Mouse (Mus musculus) lung, adult 18-20 months (tissue): ENCODE measurements at regions not wholly inside any gene's neighbourhood (a gene's known extent, or its start where the extent isn't known, plus 50 kb on each side); places are given as distances from the start of the nearest gene placed in this dataset.

Source experiments
- DNase-seq, 2 experiments: peaks; one replicate each; pipeline ENCODE4 v3.0.0; 2022; ENCODE audit warnings: mixed read lengths in 2 of 2

DNA sequence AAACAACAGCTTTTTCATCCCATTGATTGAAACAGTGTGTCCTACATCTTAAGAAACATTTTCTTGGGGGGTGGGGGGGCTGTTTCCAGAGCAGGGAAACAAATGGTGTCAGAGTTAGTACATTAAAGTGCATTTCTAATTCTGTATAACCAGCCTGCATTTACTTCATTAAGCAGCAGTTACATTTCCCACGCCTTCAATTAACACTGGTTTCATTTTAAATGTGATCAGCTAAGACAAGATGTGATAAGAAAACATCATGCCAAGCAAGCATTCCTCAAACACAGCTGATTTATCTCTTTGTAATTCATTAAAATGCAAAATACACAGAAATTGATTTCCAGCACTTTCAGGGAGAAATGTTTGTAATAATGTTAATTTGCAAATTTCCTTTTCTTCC is 122.0 kb downstream of the Olfr1505 start:
- DNase-seq: no peak

DNA sequence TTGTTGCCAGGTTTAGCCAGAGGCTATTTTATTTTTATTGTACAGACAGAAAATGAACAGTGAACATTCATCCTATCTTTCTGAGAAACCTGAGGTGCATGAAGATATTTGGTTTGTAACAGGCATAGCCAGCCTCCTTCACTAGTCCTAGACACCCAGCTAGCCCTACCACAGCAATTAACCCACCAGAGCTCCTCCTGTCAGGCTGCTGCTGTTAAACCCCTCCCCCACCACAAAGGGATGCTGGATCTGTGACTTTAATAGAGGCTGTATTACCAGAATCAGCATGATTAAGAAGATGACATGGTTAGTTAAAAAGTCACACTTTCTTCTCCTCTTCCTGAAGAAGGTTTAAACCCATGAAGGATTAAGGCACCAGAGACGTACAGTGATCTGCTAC is 122.5 kb downstream of the Olfr1505 start:
- DNase-seq: no peak

DNA sequence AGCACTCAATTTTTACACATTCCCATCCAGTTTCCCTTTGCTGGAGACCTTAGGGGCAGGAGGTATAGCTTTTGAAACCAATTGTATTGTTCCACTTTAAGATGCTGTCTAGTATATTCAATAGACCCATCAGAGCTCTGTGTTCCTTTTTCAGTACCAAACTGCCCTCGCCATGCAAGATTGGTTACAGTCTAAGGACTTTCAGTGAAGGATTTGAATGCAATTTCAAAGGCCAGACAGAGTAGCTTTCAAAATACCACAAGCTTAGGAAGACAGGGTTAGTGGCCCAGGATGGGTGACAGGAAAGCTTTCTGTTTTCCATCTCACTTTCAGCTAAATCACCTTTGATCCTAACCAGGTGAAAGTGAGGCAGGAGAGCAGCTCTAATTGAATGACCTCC is 123.4 kb downstream of the Olfr1505 start:
- DNase-seq: no peak

DNA sequence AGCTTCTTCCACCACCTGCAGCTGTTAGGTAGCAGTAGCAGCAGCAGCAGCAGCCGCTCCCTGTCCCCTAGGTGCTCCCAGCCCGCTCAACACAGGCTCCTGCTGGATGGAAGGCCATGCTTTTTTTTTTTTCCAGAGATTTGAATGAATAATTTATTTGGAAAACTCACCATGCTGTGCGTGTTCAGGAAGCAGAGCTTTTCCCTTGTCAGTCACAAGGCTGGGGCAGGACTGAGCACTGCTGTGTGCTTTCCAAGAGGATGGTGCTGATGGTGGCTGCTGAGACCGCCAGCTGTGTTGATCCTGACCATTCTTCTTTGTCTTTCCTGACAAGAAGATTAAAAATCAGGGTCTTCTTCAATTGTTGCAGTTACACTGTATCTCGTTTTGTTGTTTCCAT is 129.4 kb downstream of the Olfr1505 start:
- DNase-seq: no peak

DNA sequence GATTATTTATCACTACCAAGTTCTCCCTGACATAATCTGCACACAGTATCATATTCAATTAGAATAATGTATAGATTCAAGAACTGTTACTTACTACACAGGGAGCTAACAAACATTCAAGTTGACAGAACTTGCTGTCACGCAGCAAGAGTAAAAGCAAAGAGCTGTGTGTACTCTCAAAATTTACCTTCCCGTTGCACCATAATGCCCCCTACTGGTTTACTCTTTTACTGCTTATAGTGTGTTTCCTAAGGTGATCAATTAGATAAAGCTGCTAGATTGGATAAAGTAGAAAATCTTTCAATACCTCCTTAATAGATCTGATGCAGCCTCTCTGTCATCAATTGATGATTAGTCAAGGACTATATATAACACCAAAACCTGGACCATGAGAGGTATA is 132.1 kb downstream of the Olfr1505 start:
- no peak for DNase-seq

DNA sequence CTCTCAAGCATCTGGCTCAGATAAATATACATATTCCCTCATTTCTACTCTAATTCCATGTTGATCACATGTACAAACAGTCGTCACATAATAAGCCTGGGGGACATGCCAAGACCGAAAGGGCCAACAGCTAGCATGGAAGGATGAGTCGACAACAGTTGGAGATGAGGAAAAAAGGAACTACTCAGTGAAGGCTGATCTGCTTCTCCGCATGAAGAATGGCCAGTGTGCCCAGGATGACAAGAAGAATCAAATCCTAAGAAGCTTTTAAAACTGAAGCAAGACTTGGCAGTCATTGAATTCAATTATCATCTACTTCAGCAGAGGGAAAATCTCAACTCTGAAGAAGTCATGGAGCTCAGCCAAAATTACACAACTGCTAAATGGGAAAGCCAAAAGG is 138.7 kb downstream of the Olfr1505 start:
- DNase-seq: no peak

DNA sequence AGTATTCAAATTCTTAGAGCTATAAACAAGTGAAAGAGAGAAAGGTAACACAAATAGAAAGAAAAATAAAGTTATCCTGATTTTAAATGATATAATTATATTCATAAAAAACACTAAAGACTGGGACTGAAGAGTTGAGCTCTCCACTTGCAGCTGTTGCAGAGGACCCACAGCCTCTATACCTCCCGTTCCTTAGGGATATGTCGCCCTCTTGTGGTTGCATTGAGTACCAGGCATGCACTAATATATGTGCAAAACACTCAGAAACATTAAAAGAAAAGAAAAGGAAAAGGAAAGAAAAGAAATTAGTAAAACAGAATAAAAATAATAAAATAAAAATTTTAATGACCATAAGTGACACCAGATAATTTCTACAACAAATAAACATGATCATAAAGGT is 167.2 kb downstream of the Olfr1505 start:
- peak in 1 of 2 experiments; percentile 7 for DNase-seq

DNA sequence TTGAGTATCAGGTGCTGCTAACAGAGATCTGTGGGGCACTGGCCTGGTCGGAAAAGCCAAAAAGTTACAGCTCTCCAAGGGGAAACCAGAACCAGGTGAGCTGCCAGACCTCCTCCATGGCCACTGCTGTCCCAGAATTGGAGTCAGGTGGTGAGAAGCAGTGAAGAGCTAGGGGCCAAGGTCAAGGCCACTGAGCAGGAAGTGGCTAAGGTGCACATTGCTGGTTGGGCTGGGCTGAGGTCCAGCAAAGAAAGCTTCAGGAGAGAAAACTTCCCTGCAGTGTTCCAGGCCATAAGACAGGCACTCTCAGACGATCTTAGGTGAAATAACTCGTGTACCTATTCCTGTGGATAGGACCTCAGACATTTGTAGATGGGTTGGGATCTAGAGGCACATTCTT is 171.4 kb downstream of the Olfr1505 start:
- no peak for DNase-seq

DNA sequence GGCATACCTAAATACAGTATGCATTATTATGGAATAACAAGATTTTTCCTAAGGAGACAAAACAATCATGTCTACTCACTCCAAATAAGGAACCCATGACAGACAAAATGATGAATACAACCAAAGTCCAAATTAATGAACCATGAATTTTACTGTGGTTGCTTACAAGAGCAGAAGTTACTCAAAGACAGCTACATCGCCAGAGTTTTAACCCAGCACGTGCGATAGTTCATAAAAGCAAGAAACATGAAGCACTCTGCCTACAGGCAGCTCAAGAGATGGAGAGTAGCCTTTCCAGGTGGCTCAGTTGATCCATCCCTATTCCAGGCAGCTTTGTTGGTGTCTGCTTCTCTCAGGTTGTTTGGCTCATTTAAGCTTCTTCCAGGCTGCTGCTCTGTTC is 176.8 kb downstream of the Olfr1505 start:
- no peak for DNase-seq

DNA sequence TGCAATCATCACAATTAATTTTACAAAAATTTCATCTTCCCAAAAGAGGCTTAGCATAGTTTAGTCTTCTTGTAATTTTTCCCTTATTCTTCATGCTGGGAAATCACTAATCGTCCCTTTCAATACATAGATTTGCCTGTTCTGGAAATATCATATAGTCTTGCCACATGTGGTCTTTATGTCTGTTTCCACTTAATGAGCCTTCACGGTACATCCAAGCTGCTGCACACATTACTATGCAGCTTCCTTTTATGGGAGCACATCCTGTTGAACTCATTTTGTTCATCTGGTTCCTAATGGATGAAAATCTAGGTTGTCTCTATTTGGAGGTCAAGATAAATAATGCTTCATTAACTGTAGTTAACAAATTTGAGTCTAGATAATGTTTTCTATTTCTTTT is 180.9 kb downstream of the Olfr1505 start:
- no peak for DNase-seq

DNA sequence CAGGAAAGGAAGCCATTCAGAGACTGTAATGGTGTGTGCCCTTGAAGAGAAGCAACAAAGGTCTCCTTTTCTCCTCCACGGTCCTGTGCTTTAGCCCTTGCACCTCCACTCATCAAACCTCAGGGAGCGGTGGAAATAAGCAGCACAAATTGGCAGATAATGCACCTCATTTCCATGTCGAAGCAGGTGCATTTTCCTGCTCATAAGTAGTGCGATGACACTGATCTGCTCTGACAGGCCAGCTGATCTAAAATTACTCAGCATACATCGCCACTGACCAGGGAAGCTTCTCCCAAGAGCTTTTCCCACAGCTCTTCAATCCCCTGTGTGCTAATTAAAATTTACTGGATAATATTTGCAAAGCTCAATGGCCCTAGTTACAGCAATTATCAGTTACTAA is 182.9 kb downstream of the Olfr1505 start:
- no peak for DNase-seq

DNA sequence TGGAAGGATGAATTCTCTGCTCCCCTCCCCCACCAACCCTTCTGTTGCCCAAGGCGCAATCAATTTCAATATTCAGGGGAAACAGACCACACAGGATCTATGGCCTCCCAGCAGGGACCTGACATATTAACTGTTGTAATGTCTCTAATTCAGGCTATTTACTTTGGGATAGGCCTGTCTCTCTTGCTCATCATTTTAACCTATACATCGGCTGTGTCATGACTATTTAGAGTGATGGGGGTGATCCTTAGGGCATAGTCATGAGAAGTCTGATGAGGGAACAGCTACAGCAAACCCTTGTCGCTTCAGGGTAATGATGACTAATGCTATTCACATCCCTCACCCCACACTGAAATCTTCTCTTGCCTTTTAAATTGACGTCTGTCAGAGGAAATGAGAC is 195.8 kb downstream of the Olfr1505 start:
- no peak for DNase-seq

DNA sequence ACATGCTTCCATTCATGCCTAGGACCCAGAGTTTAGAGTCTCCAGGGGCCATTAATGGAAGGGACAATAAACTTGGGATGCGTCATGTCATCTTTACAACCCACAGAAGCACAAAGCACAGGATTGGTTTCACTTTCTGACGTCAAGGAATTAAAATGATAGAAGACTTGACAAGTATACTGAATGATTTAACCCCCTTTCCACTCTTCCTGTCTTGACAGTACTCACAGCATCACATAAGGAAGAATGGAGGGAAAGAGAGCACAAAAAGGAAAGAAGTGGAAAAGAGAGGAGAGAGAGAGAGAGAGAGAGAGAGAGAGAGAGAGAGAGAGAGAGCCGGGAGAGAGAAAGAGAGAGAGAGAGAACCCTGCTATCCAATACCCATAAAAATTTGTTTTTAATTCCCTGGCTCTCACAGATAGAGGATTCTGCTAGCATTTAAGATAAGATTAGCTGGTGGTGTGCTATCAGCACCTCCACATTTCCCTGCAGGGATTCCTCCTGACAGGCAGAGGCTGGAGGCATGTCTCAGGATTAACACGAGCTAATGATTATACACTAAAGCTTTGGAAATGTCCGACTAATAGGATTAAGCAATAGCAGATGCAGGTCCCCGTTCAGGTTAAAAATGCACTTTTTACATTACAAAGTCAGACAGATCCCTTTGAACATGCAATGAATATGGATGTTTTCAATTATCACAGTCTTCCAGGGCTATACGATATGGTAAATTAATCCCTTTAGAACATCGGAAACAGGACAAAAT is 210.2 kb downstream of the Olfr1505 start:
- DNase-seq: no peak

DNA sequence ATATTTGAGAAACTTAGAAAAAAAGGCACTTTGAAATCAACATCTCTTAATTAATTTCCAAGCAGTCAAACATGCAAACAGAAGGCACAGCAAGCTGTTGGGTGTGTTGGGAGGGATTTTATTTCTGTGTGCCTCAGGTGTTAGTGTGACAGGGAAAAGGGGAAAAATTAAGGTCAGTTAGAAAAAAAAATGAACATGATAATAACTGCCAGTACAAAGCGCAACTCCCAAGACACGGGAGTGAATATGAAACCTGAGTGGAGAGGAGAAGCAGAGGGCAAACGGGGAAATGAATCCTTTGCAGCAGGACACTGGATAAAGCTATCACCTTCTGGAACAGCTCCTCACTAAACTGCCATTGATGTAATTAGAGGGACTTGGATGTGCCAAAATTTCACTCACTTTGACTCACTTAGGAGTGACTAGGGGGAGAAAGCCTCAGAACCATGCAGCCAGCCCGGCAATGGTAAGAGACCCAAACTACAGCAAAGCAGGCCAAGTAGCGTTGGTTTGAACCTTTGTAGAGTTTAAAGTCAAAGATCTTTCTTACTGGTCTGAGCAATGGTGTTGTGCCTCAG is 211.0 kb downstream of the Olfr1505 start:
- no peak for DNase-seq

DNA sequence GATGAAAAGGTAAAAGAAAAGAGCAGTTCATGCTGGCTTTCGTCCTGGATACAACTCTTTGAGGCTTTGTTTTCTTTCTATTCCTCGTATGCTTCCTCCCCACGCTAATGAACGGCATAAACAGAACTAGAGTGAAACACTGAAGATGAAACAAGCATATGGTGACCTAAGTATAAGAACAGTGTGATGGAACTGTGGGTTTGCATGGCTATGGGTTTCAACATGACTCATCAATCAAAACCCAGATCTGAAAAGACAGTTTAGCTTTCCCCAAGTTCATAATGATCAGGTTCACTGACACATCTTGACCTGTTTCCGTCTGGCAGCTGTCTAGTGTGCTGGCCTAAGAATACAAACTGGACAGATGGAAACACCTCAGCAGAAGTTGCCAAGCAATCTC is 211.7 kb downstream of the Olfr1505 start:
- DNase-seq: no peak

DNA sequence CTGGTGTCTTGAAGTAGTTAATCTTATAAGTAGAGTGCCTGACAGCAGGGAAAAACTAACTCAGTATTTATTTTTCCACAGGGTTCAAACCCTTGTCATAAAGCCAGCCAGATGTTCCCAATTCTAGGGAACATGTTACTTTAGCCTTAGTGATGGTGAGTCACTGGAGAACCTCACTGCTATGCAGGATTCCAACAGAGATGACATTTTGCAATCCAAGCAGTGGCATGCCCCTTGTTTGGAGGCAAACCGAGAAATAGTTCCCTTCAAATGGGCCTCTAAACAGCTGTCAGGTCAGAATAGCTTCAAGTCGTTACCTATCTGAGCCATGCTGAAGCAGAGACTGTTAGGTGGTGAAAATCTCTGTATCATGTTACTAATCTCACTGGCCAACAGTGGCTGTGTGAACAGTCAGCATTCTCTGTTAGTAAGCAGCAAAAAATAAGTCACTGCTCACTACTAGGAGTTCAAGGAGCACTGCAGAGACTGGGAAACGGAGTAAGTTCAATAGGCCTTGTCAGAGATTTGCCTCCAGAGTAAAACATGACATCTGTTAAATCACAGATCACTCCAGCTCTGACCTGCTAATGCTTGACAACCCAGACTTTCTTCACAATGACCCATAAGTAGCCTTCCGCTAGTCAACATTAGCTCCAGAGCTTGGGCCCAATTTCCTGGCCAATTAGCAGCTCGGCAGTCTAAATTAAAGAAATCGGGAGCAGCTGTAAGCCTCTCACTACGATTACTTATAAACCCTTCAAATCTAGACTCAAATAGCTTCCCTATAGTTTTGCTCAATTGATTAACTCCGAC is 215.3 kb downstream of the Olfr1505 start:
- peak in 1 of 2 experiments; percentile 1 for DNase-seq

DNA sequence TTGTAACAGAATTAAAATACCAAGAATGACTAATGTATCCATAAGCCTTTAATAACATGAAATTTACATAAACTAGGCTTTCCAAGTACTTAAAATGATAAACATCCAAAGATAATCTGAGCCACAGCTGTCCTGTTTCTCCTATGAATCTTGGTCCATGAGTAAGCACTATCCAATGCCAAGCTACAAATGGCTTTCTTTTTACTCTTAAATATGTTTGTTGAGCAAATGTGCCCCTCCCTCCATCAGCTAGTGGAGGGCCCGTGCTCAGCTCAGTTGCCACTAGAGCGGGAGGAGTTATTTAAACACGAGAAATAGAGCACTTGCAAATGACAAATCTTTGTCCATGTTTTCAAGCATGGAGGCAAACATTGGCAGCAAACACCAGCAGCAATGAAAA is 247.9 kb downstream of the Olfr1505 start:
- peak; percentile 28 to 38 for DNase-seq

DNA sequence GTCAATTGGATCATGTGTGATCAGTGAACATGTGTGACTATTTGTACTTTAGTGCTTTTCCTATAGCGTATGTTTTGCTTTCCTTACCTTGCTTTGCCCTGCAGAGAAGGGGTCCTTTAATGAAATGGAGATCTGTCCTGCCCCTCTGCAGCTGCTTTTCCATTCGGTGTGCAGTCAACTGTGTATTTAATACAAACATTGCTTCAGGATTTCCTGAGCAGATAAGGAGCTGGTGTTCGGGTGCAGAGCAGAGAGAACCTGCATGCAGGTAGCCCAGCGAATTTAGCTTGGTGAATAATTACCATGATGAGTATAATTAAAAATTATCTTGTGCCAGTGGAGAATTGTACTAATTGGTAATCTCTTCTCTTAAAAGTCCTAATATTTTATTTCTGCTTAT is 249.4 kb downstream of the Olfr1505 start:
- DNase-seq: no peak

DNA sequence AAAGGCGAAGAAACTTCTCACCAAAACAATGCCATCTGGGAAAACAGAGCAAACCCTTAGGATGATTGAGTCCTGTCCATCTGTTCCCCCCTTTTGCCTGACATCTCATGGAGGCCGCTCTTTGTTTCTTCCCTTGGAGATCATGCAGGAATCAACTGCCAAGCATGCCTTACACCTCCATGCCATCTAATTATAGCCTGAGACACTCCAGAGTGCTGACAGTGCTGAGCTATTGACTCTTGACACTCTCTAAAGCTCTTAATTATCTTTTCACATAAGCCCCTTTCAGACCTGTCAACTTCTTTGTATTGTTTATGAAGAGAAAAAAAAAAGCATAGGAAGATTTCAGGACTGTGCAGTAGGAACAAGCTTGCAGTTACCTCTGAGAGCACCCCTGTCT is 252.4 kb downstream of the Olfr1505 start:
- no peak for DNase-seq

DNA sequence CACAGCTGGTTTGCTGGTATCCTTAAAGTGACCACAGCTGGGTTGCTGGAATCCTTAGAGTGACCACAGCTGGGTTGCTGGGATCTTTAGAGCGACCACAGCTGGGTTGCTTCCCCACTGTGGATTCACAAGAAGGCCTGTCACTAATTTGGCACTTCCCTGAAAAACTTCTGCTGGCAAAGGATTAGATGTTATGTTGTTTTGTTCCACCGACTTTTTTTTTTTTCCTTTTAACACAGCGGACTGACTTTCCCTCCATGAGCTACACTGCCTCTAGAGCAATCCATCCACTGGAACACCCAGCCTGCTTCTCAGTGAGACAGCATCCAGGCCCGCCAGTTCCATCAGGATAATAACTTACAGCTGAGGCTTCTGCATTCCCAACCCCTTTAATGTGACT is 266.9 kb downstream of the Olfr1505 start:
- DNase-seq: peak; percentile 5 to 21

DNA sequence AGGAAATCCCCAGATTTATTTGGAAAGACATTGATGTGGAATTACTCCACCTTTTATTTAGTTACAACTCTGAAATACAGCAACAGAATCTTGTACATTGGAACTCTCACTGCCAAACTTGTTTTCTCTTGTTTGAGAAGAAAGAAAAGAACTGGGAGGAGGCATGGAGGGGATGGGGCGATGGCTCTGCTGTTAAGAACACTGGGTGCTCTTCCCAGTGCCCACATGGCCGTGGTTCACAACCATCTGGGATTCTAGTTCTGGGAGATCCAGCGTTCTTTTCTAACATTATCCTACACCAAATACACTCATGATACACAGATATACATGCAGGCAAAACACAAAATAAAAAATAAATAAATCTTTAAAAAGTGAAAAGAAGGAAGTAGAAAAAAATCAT is 267.6 kb downstream of the Olfr1505 start:
- no peak for DNase-seq

DNA sequence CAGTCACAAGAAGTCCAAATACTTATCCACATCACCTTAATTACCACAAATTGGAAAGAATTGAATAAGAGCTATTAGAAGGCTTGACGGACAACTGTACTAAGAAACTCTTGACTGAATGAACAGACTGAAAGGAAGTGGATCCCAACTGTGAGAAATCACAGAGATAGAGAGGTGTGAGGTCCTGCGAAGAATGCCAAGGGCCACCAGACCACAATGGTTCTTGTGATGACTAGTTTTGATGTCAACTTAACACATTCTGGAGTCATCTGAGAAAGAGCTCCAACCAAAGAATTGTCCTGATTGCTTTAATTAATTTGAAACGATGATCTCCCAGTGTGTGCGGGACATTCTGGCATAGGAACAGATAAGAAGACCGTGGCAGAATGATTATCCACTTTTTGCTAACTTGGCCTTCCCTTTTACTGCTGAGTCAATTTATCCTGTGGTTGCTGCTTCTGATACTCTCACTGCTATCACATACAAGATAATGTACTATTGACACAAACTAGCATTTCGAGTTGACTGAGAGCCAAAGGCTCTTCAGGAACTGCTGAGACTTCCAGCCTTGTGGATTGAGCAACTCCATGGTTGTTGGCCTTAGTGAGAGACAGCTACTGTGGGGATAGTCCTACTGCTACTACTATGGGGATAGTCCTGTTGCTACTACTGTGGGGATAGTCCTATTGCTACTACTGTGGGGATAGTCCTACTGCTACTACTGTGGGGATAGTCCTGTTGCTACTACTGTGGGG is 268.5 kb downstream of the Olfr1505 start:
- DNase-seq: no peak

DNA sequence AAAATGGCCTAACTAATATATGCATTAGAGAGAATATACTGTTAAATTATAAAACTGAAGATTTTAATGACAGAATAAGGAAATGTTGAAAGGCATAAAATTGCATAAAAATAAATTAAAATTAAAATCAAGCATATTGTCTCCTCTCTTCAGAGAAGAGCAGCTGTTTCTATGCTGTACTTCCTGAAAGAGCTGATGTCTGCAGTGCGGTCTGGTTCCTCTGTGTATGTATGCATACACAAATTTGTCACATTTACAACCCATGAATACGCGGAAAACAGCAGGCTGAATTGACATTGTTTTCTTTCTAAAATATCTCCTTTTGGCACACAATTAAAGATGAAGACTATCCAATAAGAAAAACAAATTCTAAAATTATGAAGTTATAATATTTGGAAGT is 278.5 kb downstream of the Olfr1505 start:
- DNase-seq: no peak
